In the genomic region with DNA sequence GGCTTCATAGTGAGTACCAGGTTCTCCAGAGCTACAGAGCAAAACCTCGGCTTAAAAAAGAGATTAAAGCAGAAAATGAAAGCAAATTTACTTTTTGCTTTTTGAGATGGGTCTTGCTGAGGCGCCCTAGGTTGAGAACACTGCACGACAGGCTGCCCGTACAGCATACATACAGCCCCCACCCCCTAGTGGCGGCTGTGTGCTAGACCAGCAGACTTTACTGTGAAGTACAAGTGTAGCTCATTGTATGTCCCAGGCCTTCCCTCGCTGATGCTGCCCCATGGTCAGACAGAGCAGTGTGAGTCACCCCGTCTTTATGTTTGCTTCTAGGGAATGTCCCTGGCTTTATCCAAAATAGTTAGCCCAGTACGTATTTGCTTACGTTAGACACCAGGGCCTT, we compare ENCODE assay signal across 9 mouse cellular contexts. TPM values are rescaled to one million over a fixed set of nuclear protein-coding genes. Genes with fewer than 3 reads are reported as not detected.
A peak's percentile ranks its signal among the peaks of the same experiment; 100 is the strongest.
DNase-seq lines count a peak whose midpoint lies in the region; ATAC-seq and TF ChIP-seq lines count a peak whose summit lies in the region.
"Had no signal": no experiment of that assay in that cellular context is flagged by ENCODE, and none has a peak within 500 bp of the region (broad histone marks: within the 10 kb centered on the region; RNA-seq: fewer than 3 reads in every experiment).

No protein-coding gene starts in this region.

- TF ChIP-seq CTCF in layer of hippocampus, adult 2 months (conservative IDR thresholded peaks at IDR 0.05): peak; percentile 71

- H3K27ac ChIP-seq in layer of hippocampus, adult 2 months: no peak overlapping the region
- H3K27ac ChIP-seq in liver, embryonic 12.5 days: no peak overlapping the region
- H3K27ac ChIP-seq: liver, embryonic 15.5 days had no signal

- no peak for DNase-seq in layer of hippocampus, adult 2 months (ENCODE audit: low spot score in 2 of 2)
- DNase-seq in layer of hippocampus, adult 9-11 months: no peak
- DNase-seq in R1 (ENCODE audit: low read depth, low spot score): peak; percentile 80
- no peak for DNase-seq in spleen, postnatal 14 days (ENCODE audit: low spot score in 2 of 2)
- DNase-seq in right cerebral cortex, adult 18-20 months: no peak

- H3K4me1 ChIP-seq in liver, embryonic 12.5 days: no peaks in the 10 kb centered on the region
- H3K4me1 ChIP-seq: liver, embryonic 15.5 days had no signal

- no peak overlapping the region for H3K9ac ChIP-seq in liver, embryonic 12.5 days
- H3K9ac ChIP-seq: liver, embryonic 15.5 days had no signal

- peak; percentile 47 for ATAC-seq in CD4-positive, CD25-positive, alpha-beta regulatory T cell, adult 4 months
- ATAC-seq in liver, embryonic 12.5 days: 0 out of 2 replicates have a peak, but pooled peaks have one; percentile 46
- no peak for ATAC-seq in inflammation-experienced regulatory T-cells, adult 6 months

- H3K27me3 ChIP-seq in liver, embryonic 12.5 days (replicated peaks): no peaks in the 10 kb centered on the region
- H3K27me3 ChIP-seq: liver, embryonic 15.5 days had no signal

- H3K9me3 ChIP-seq in liver, embryonic 12.5 days (replicated peaks): no peaks in the 10 kb centered on the region
- H3K9me3 ChIP-seq: liver, embryonic 15.5 days had no signal

- no peak overlapping the region for H3K4me2 ChIP-seq in liver, embryonic 12.5 days
- H3K4me2 ChIP-seq: liver, embryonic 15.5 days had no signal

- peaks cover 89% of the 10 kb centered on the region for H3K36me3 ChIP-seq in liver, embryonic 12.5 days

- H3K4me3 ChIP-seq in layer of hippocampus, adult 2 months: no peak overlapping the region
- no peak overlapping the region for H3K4me3 ChIP-seq in liver, embryonic 12.5 days
- H3K4me3 ChIP-seq: liver, embryonic 15.5 days had no signal

- WGBS in liver, embryonic 12.5 days (ENCODE audit: insufficient replicate concordance): 74% methylated on average over 9 of the region's 9 CpGs

RNA-seq across cellular contexts. Expression of a gene that starts 16.2 kb away (rescaled TPM):
- 10 to 100 TPM; 32.6 to 36.6 TPM for total RNA-seq in layer of hippocampus, adult 2 months (2021)
- 10 to 100 TPM; 18.9 to 31.7 TPM for polyA plus RNA-seq in CD4-positive, CD25-positive, alpha-beta regulatory T cell, adult 4 months (2017; shearing (Covaris generic))
- 11.3 and 11.6 TPM in 2 replicates for polyA plus RNA-seq in liver, embryonic 12.5 days (2016; fragmentation: Nextera tagmentation; extraction: Ambion mirVana)
- 10 to 100 TPM; 15.5 to 28.2 (median 22.9) TPM for polyA plus RNA-seq in inflammation-experienced regulatory T-cells, adult 6 months (2017; shearing (Covaris generic))

RNA-seq across cellular contexts. Expression of a gene that starts 41.3 kb away (rescaled TPM):
- total RNA-seq in layer of hippocampus, adult 2 months (2021): under 1 TPM in 1 of 2 experiments, not detected in 1; 0.25 TPM
- 1 to 10 TPM; 2.2 to 3.3 TPM for polyA plus RNA-seq in CD4-positive, CD25-positive, alpha-beta regulatory T cell, adult 4 months (2017; shearing (Covaris generic))
- 3.6 and 4.0 TPM in 2 replicates for polyA plus RNA-seq in liver, embryonic 12.5 days (2016; fragmentation: Nextera tagmentation; extraction: Ambion mirVana)
- 1 to 10 TPM; 2.2 to 6.0 (median 3.7) TPM for polyA plus RNA-seq in inflammation-experienced regulatory T-cells, adult 6 months (2017; shearing (Covaris generic))

RNA-seq across cellular contexts. Expression of a gene that starts 43.4 kb away (rescaled TPM):
- total RNA-seq in layer of hippocampus, adult 2 months (2021): under 1 TPM; 0.33 to 0.56 TPM
- under 1 TPM; 0.18 to 0.23 TPM for polyA plus RNA-seq in CD4-positive, CD25-positive, alpha-beta regulatory T cell, adult 4 months (2017; shearing (Covaris generic))
- 1.3 and 2.1 TPM in 2 replicates for polyA plus RNA-seq in liver, embryonic 12.5 days (2016; fragmentation: Nextera tagmentation; extraction: Ambion mirVana)
- polyA plus RNA-seq in inflammation-experienced regulatory T-cells, adult 6 months (2017; shearing (Covaris generic)): not detected
